Mouse (Mus musculus): ENCODE measurements around the gene Thsd7b.
"Not testable (repeated sequence)": the region's sequence is repeated elsewhere in the genome, so short reads cannot be mapped to it uniquely, and the experiment has no call there.

The Thsd7b gene

DNA sequence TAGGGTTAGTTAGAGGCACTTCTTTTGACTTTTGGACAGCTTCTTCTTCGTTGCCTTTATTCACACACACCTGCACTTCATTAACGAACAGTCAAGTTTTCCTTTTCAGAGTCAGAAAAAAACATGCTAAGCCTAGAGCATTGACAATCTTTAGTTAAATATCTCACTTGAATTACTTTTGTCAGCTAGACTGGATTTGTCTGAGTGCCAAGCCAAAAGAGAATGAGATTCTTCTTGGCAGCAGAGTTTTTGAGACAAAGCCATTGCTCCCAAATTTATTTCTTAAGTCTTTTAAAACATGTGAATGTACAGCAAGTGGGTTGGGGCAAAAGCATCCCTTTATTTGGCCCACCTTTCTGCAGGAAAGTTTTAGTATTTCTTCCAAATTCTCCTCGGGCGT, 362.0 kb downstream of the Thsd7b start:
- no peak for DNase-seq (ENCODE audit: low read depth)

DNA sequence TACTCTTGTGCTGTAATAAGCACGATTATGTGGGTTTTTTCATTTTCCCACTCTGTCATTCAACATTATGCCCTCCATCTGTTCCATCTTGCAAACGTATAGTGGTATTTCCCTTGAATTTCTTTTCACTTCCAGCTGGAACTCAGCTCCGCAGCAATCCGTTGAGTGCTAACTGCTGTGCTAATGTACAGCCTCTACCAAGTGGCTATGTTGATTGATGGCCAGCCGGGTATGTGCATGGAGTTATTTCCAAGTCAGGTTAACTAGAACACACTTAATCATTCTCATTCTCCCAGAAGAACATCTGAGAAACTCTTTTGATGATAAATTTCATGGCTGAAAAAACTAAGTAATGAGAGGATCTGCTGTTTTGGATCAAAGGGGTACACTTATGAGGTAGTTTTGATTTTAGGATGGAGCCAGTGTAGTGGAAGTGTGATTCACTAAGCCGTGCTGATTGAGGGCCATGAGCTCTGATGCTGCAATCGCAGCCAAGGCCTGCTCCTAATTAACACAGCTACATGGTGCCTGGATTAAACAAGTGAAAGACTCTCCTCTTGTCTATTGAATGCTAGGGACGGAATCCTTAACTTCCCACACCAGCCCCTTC, 371.3 kb downstream of the Thsd7b start:
- DNase-seq (ENCODE audit: low read depth) = no peak

DNA sequence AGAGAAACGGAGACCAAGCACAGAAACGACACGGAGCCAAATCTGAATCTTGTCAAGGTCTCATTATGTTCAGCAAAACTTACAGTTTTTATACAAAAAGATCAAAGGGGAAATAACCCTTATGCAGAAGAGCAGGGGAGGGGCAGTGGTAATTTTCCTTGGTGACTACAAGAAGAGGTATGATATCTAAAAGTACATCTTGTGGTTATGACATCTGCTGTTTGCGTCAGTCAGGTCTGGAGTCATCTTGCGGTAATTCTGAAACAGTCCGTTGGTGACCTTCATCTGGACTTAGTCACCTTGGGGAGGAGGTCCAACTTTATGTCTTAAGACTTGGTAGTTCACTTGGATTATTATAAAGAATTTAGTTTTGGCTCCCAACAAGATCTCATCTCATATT, 378.3 kb downstream of the Thsd7b start:
- DNase-seq (ENCODE audit: low read depth) = not testable (repeated sequence)

DNA sequence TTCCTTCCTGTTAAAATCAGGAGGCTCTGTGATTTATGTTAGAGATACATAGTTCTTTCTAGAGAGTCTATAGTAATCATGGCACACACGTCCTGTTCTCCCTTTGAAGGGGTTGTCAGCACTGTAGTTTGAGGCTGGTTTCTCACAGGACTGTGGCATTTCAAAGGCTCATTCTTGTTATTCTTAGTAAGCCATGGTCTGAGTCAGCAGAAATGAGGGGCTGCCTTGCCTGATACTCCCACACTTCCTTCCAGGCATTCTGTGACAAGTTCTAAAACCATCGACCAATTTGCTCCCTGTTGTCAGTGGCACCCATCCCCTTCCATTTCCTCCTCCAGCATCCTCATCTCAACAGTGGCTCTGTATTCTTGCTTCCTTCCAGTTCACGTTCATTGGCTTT, 384.9 kb downstream of the Thsd7b start:
- no peak for DNase-seq (ENCODE audit: low read depth)

DNA sequence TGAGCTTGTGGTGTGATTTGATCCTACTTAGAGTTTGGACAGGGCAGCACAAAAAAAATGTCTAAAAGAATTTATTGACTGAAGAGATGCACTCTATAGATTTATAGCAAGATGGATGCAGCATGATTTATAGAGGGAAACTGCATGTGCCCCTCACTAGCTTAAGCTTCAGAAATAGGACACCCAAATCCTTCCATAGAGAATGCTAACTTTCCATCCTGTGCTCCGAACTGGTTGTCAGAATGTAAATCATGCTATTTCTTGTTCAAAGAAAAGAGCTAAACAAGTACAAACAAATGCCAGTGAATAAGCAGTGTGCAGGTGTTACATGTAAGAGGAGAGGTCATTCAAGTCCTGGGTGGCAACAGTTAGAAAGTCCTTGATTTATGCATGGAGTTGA, 402.8 kb downstream of the Thsd7b start:
- DNase-seq (ENCODE audit: low read depth) = no peak

DNA sequence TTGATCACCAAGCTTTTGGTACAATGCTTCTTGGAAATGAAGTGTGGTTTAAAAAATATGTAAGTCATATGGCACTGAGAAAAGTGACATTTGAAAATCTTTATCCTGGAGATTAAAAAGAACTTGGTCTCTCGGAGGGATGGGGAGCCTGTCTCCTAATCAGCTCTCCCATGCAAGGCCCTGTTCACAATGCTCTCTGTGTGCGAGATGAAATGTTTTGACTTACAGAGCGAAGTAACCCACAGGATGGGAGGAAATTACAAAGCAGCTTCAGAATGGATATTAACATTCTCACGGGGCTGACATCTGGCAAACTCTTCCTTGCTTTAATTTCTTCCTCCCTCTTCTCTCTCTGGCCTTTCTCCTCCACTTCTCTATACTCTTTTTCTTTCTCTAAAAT, 405.7 kb downstream of the Thsd7b start:
- DNase-seq (ENCODE audit: low read depth) = no peak

DNA sequence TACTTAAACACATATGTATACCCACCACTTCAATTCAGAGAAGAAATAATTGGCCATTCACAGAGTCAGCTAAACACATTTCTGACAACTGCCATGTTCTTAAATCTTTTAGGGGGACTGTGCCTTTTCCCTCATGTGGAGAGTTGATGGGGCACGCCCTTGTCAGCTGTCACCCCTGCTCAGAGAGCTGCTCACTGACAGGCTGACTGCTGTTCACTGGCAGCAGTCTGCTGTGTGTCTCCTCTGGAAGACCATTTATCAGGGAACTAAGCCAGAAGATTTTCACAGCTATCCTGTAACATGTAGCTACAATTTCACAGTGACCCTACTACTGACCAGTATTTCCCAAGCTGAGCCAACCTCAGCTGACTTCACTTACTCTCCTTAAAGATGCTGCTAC, 432.6 kb downstream of the Thsd7b start:
- no peak for DNase-seq (ENCODE audit: low read depth)

DNA sequence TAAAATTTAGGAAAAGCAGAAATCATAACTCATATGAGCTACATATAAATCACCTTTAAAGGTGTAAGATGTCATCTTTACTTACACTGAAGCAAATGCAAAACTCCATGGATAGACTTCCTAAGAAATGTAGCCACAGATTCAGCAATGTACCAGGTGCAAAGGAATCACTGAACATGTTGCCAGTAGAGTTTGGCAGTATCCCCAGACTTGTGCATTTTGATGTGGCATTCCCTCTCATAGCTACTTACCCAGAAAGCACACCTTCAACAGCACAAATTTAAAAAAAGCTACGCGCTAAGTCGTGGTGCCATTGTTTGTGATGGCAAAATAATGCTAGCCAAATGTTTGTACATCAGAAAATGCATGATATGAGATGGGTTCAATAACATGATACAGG, 439.6 kb downstream of the Thsd7b start:
- no peak for DNase-seq (ENCODE audit: low read depth)

DNA sequence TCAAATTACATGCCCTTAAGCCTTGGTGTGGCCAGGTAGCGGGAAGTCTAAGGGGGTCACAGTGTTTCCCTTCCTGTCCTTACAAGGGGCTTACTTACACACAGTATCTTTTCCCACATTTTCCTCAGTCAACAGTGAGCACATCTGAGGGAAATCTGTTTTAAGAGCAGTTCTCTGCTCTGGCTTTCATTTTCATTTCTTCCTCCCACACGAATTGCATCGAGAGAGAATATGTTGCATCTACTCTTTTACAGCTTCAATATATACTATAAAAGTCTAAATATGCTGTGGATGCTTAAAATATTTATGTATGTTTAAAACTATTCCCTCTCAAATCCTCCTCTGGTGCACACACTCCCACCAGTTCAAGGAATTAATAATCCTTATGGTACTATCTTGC, 440.5 kb downstream of the Thsd7b start:
- DNase-seq (ENCODE audit: low read depth) = no peak

DNA sequence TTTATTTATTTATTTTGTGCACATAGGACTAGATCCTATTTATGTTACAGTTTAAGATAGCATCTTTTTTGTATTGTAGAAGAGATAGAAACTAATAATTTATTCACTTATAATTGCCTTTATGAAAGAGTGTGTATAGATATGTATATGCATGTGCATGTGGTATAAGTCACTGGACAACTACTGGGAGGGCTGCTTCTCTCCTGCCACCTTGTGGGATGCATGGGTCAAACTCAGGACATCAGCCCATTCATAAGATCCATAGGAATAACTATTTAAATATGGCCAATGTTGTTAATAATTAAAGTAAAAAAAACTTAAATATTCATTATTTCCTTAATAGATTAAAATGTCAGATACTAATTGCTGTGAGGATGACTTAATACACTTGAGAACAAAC, 446.5 kb downstream of the Thsd7b start:
- DNase-seq (ENCODE audit: low read depth) = no peak

DNA sequence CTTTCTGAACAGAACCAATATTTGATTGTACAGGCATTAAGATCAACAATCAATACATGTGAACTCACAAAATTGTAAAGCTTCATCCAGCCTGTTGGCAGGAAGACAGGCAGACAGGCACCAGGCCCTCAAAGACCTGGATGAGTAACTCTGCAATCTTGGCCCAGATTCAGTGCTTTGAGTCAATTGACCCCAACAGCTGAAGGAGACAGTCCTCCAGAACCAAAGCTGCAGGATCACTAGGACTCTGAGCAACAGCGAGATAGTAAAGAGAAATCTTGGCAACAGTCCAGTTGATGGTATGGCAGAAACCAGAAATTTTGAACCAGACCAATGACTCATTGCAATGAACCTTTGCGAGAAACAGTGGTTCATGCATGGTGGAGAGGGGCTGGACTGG, 458.9 kb downstream of the Thsd7b start:
- DNase-seq (ENCODE audit: low read depth) = no peak

DNA sequence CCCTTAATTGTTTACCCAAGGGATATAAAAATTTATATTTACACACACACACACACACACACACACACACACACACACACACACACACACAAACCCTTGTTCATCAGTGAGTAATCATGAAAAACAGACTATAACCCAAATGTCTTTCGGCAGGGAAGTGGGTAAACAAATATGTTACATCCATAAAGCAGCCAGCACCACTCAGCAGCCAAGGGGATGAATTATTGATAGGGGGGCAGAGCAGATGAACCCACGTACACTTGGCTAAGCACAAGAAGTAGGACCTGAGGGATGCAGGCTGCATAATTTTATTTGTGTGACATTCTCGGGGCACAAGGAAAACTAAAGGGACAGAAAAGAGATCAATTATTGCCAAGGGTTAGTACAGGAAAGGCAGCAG, 474.5 kb downstream of the Thsd7b start:
- no peak for DNase-seq (ENCODE audit: low read depth)

DNA sequence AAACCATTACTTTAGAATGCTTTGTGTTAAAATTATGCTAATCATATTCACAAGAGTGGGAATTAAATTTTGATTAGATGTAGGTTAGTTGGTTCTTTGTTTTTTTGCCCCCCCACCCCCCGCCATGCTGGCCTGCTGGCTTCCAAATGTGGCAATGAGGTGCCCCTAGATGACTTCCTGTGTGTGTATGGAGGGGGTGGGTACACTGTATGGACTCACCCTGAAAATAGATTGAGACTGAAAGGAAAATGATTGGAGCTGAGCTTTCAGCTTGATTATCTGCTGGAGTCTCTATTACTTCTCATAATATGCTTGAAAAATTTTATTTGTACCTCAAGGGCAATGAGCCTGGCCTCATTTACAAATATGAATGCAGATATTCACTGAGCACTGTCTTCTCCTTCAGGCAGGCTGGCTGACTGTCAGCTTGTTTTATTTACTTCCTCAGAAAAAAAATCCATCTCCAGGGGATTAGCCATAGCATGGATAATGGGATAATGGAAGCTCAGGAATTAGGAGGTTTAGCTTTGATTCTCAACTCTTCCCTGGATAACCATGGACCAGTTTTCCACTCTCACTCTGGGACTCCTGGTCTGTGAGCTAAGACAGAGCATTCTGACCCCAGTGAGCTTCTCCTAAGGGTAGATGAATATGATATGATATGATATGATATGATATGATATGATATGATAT, 483.6 kb downstream of the Thsd7b start:
- no peak for DNase-seq (ENCODE audit: low read depth)

DNA sequence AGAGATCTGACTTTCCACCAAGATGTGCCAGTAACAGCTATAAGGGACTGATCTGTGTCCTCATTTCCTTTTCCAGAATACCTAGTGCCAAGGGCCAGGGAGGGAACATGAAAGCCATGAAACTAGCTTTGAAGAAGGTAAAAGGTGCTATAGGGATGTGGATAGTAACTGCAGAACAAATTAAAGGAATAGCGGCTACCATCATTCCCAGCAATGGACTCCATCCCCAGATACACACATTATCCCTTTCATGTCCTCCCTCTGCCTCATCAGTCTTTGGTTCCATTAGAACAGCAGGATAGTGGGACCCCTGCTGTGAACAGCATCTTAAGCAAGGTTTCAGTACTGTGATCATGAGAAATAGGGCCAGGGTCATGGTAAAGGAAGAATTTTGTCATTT, 485.9 kb downstream of the Thsd7b start:
- no peak for DNase-seq (ENCODE audit: low read depth)

DNA sequence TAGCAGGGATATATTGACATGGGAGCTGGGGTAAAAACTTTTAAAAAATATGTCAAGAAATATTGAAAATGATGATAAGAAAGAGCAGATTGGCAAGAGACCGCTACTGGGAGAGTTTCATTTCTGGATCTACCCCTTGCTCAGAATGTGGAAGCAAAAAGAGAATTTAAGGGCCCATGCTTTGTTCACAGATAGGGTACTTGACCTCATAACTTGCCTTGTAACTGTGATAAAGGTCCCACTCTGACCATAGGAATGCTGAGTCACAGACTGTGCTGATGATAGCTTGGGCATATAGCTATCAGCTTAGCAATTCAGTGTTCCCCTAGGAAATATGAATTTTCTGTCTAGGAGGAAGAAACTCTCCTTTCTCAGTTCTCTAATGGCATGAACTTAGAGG, 488.1 kb downstream of the Thsd7b start:
- no peak for DNase-seq (ENCODE audit: low read depth)

DNA sequence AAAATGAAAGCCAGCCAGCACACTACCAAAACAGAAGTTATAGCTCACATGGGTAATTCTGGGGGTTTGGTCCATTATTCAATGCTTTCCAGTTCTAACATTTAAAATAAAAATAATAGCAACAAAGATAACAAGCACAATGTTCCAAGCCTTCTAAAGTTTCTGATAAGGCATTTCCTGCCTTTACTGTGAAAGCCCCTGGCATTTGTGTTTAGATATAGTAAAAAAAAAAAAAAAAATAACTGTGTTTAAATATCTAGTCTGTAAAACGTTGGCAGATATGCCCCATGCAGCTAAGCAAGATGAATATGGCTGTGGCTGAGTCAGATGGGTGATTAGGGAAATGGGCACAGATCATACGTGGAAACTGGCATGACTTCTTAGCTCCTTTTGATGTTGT, 491.6 kb downstream of the Thsd7b start:
- DNase-seq (ENCODE audit: low read depth) = no peak

DNA sequence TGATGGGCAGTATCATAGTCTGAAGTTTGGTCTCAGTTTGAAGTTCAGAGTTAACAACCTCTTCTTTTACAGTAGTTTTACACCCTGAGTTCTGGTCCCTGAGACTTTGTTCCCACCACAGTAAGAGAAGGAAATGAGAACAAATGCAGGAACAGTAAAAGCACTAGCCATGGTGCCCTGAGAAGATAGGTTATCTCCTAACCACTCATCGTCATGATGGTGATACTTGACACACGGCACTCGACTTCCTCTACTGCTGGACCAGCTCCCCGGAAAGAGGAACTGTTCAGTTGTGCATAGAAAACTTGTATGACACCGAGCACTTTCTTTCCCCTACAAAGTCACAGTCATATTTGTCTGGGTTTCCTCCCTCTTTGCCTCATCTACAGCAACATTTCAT, 504.0 kb downstream of the Thsd7b start:
- no peak for DNase-seq (ENCODE audit: low read depth)

DNA sequence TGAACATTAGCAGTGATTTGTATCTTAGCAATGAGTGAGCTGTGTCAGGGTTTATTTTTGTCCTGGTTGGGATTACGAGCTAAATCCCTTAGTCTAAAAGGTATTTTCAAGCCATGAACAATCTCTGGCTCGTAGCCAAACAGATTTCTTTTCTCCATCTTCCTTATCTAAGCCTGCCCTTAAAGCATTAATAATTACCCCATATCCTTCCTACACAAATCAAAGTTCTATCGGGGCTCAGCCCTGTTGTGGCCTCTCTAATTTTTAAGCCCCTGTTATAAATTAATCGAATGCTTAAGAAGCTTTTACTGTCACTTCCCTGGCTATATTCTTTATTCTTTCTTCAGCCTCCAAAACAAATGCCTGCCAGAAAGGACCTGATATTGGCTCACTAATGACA, 506.4 kb downstream of the Thsd7b start:
- no peak for DNase-seq (ENCODE audit: low read depth)

DNA sequence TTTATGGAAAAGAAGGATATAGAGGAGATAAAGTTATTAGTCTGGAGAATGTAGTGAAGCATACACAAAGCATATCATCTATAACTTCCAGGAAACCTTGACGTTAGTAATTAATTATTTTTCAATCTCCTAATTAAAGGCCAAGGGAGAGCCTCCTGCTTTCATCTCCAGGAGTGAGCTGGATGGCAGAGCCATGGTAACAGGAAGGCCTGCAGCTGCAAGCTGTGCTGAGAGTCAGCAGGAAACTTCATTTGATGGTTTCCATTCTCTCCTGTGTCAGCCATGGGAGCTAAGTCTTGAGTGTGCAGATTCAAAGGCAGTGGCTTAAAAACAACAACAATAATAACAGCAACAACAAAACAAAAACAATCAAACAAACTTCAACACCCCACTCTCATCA, 507.5 kb downstream of the Thsd7b start:
- no peak for DNase-seq (ENCODE audit: low read depth)

DNA sequence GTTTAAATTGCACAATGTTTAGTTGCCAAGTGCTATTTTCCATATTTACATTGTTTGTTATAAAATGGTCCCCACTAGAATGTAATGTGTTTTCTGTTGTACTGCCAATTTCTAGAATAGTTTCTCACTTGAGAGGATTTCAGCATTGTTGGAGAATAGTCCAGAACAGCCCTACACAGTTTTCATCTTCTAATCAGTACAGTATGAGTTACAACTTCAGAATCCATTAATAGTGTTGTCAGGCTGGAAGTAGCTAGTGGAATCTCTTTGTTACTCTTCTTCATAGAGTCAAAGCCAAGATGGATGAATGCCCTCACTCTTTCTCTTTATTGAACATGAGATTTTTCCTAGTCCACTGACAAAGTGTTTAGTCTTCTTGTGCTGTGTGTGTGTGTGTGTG, 525.4 kb downstream of the Thsd7b start:
- DNase-seq (ENCODE audit: low read depth) = no peak

DNA sequence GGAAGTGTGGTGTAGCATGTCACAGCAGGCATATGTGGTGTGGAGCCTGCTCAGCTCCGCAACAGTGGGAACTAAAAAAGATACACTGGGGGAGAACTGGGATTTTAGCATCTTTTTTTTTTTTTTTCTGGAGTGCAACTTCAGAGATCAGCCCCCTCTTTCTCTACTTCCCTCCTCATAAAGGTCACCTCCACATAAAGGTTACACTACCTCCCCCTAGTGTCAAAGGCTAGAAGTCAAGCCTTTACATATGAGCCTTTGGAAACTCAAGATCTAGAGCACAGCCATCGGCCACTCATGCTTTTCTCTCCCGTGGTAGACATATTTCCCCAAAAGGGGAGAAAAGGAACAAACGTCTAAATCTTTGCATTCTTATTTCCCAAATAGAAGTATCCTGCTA, 553.8 kb downstream of the Thsd7b start:
- DNase-seq (ENCODE audit: low read depth) = no peak

DNA sequence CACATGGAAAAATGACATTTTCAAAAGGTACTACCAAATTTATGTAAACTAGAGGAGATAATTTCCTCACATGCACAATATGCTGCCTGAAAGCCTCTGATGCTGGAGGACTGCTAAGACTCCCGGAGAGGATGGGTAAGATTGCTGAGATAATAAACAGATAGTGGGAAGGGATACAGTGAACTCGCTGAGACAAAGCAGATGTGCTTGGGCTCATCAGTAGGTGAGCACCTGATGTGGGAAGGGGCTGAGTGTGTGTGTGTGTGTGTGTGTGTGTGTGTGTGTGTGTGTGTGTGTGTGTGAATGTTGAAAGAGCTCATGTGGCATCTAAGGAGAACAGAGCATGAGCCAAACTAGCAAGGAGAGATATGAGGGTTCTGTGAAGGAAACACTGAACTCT, 564.2 kb downstream of the Thsd7b start:
- no peak for DNase-seq (ENCODE audit: low read depth)

DNA sequence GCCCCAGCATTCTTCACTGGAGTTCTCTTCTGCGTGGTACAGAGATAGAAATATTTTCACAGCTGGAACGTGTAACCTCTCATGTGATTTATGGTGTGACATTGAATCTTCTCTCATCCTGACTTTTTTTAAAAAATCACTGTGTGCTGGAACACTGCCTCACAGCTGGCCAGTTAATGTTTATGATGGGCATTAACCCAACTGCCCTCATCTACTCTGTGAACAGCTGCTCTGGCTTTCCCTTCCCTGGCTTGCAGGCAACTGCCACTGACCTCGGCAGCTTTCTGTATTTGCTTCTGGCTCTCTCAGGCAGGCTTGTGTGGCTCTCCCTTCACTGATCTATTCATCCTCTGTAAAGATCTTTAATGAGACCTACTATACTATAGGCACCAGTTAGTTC, 564.7 kb downstream of the Thsd7b start:
- no peak for DNase-seq (ENCODE audit: low read depth)

DNA sequence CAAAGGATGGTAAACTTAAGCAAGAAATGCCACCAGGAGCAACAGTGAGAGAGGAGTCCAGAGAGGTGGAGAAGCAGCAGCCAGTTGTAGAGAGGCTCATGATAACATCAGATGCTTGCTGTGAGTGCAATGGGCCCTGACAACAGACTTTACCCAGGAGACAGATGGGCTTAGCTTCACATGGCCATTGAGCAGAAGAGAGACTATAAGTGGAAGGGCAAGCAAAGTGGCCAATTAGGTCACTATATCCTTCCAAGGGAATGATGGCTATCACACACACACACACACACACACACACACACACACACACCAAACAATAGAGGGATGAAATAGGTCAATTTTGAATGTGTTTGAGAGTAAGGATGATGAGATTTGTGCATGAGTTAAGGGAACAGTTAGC, 565.4 kb downstream of the Thsd7b start:
- no peak for DNase-seq (ENCODE audit: low read depth)
